Mouse (Mus musculus) layer of hippocampus, adult 9-10 months (tissue): Measurements from ENCODE around the gene Madd.

Experiments
- DNase-seq: peaks from one replicate; pipeline ENCODE4 v3.0.0; 2022; ENCODE audit warnings: low spot score

The Madd gene

GRCm38 (mm10) chr2:91090827-91091226, 92.8 kb downstream of the Madd start:
- no peak for DNase-seq

- no peak for DNase-seq
These were observed 93.4 kb downstream of the Madd start for GRCm38 (mm10) chr2:91090208-91090607.

DNA sequence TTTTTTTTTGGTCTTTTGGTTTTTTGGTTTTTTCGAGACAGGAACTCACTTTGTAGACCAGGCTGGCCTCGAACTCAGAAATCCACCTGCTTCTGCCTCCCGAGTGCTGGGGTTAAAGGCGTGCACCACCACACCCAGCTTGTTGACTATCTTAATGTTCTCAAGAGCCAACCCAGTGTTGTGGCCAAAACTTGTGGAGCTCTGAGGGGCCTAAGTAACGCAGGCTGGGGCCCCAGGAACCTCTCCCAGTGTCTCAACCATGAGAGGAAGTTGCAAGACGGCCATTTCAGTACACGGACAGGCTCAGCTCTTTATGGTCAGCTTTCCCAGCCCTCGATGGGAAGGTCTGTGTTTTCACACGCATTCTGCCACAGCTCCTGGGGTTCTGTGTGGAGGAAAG, 94.7 kb downstream of the Madd start:
- no peak for DNase-seq

DNA sequence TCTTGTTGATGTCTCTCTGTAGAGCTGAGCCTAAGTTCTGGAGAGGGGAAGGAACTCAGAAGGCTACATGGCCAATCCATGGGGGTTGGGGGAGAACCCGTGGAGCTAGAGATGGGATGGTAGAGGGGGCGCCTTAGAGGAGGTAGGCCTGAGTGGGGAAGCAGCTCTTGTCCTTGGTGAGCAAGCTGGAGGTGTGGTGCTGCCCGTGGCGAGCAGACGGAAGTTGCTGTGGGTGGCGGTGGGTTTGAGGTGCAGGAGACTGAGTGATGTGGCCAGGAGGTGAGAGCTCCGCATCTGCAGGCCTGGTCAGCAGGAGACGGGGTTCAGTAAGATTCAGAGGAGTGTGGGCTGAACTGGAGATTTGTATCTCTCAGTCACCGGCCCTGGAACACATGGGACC, 96.2 kb downstream of the Madd start:
- no peak for DNase-seq
